Mouse (Mus musculus) retina, embryonic 14.5 days (tissue): ENCODE measurements around the gene Nagk.
"Not testable (repeated sequence)": the region's sequence is repeated elsewhere in the genome, so short reads cannot be mapped to it uniquely, and the experiment has no call there.

ENCODE experiments used
- DNase-seq: peaks from one replicate; pipeline ENCODE4 v3.0.0-alpha.2; 2015; ENCODE audit warnings: low spot score

Gene Nagk

GRCm38 (mm10) chr6:83794760-83795296 lies at the start of gene Nagk:
Gene Nagk, plus strand, starts transcription at chr6:83794982.
- peak; percentile 94 for DNase-seq

GRCm38 (mm10) chr6:83745466-83745865 lies 49.3 kb upstream of the Nagk start:
- no peak for DNase-seq

- DNase-seq: peak; percentile 78
These were observed 45.5 kb upstream of the Nagk start for GRCm38 (mm10) chr6:83749286-83749685.

GRCm38 (mm10) chr6:83750171-83750684 lies 44.6 kb upstream of the Nagk start:
- DNase-seq: peak; percentile 87

GRCm38 (mm10) chr6:83756051-83756450 lies 38.7 kb upstream of the Nagk start:
- no peak for DNase-seq

- no peak for DNase-seq
These were observed 32.4 kb upstream of the Nagk start, which contains the start of gene Ankrd53 for GRCm38 (mm10) chr6:83762344-83762743. Gene Ankrd53, plus strand, starts transcription at chr6:83762644.

- DNase-seq: peak; percentile 64
These were observed 31.8 kb upstream of the Nagk start for GRCm38 (mm10) chr6:83762880-83763431.

GRCm38 (mm10) chr6:83766982-83767381 lies 27.8 kb upstream of the Nagk start:
- DNase-seq: no peak

GRCm38 (mm10) chr6:83768485-83768884 lies 26.3 kb upstream of the Nagk start:
- no peak for DNase-seq

GRCm38 (mm10) chr6:83774126-83774525 lies 20.7 kb upstream of the Nagk start:
- no peak for DNase-seq

GRCm38 (mm10) chr6:83774781-83775563 lies 19.8 kb upstream of the Nagk start:
- no peak for DNase-seq

- DNase-seq: peak; percentile 93
These were observed 19.0 kb upstream of the Nagk start, which contains the start of gene Tex261 for GRCm38 (mm10) chr6:83775638-83776293. Gene Tex261, minus strand, starts transcription at chr6:83775813.

GRCm38 (mm10) chr6:83778306-83778705 lies 16.5 kb upstream of the Nagk start:
- DNase-seq: no peak

GRCm38 (mm10) chr6:83779026-83779425 lies 15.8 kb upstream of the Nagk start:
- DNase-seq: peak; percentile 79

GRCm38 (mm10) chr6:83786426-83786825 lies 8.4 kb upstream of the Nagk start:
- no peak for DNase-seq

- DNase-seq: peak; percentile 96
These were observed 6.2 kb upstream of the Nagk start for GRCm38 (mm10) chr6:83788554-83788953.

- not testable (repeated sequence) for DNase-seq
These were observed 4.2 kb upstream of the Nagk start for GRCm38 (mm10) chr6:83790533-83790932.

GRCm38 (mm10) chr6:83791251-83791890 lies 3.4 kb upstream of the Nagk start:
- DNase-seq: no peak

- DNase-seq: no peak
These were observed 714 bp downstream of the Nagk start for GRCm38 (mm10) chr6:83795492-83795900.

GRCm38 (mm10) chr6:83796686-83797085 lies 1.9 kb downstream of the Nagk start:
- peak; percentile 32 for DNase-seq

- no peak for DNase-seq
These were observed 7.3 kb downstream of the Nagk start for GRCm38 (mm10) chr6:83802033-83802432.

GRCm38 (mm10) chr6:83802846-83803245 lies 8.1 kb downstream of the Nagk start:
- DNase-seq: no peak
